Mouse (Mus musculus): ENCODE measurements around the gene Fbxl5. TPM values are rescaled to one million over a fixed set of nuclear protein-coding genes. Genes with fewer than 3 reads are reported as not detected.
A peak's percentile ranks its signal among the peaks of the same experiment; 100 is the strongest.

The Fbxl5 gene
- polyA plus RNA-seq, 1 experiment from 2014 or later = 57.4 TPM

DNA sequence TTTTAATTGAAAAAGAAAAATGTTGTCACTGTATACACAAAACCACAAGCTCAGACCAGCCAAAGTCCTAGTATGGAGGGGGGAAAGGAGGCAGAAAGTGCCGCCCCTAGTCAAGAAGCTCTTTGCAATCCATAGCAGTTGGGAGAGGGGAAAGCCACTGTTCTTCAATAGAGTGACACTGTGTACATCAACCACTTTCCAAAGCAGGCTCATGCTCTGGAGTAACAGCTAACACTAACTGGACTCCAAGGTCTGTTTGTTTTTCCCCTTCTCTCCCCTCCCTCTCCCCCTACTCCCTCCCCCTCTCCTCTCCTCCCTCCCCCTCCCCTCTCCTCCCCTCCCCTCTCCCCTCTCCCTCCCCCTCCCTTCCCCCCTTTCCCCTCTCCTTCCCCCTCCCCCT lies 20.7 kb downstream of the Fbxl5 start:
- H3K36me3 ChIP-seq = no peaks in the 10 kb centered on the region
- DNase-seq (ENCODE audit: low spot score) = no peak
- peaks cover 5% of the 10 kb centered on the region; the same call in 1 of the 2 replicates for H3K4me1 ChIP-seq
- 55% methylated on average over 1 of the region's 1 CpGs for WGBS
- no peaks in the 10 kb centered on the region for H3K9me3 ChIP-seq (replicated peaks)
- no peak overlapping the region for H3K27ac ChIP-seq (replicated peaks)
- no peaks in the 10 kb centered on the region for H3K27me3 ChIP-seq (ENCODE audit: low read depth, poor library complexity, severe bottlenecking)
- no peak overlapping the region for H3K4me3 ChIP-seq

- DNase-seq (ENCODE audit: low spot score) = no peak
- no peaks in the 10 kb centered on the region for H3K36me3 ChIP-seq
- H3K9me3 ChIP-seq (replicated peaks) = no peaks in the 10 kb centered on the region
- no peak overlapping the region for H3K27ac ChIP-seq (replicated peaks)
- no peak overlapping the region for H3K4me3 ChIP-seq
- H3K27me3 ChIP-seq (ENCODE audit: low read depth, poor library complexity, severe bottlenecking) = no peaks in the 10 kb centered on the region
- WGBS = 84% methylated on average over 5 of the region's 5 CpGs
- peaks cover 5% of the 10 kb centered on the region; the same call in 1 of the 2 replicates for H3K4me1 ChIP-seq
Measured at GRCm38 (mm10) chr5:43799530-43799929, 21.9 kb downstream of the Fbxl5 start.

GRCm38 (mm10) chr5:43792354-43792753 lies 29.1 kb downstream of the Fbxl5 start:
- H3K4me1 ChIP-seq = no peaks in the 10 kb centered on the region
- no peaks in the 10 kb centered on the region for H3K9me3 ChIP-seq (replicated peaks)
- H3K36me3 ChIP-seq = no peaks in the 10 kb centered on the region
- no peaks in the 10 kb centered on the region for H3K27me3 ChIP-seq (ENCODE audit: low read depth, poor library complexity, severe bottlenecking)
- no peak overlapping the region for H3K27ac ChIP-seq (replicated peaks)
- no peak for DNase-seq (ENCODE audit: low spot score)
- no peak overlapping the region for H3K4me3 ChIP-seq
- 91% methylated on average over 5 of the region's 5 CpGs for WGBS

- H3K36me3 ChIP-seq = no peaks in the 10 kb centered on the region
- no peak overlapping the region for H3K27ac ChIP-seq (replicated peaks)
- H3K27me3 ChIP-seq (ENCODE audit: low read depth, poor library complexity, severe bottlenecking) = no peaks in the 10 kb centered on the region
- 83% methylated on average over 9 of the region's 9 CpGs for WGBS
- no peaks in the 10 kb centered on the region for H3K4me1 ChIP-seq
- no peaks in the 10 kb centered on the region for H3K9me3 ChIP-seq (replicated peaks)
- no peak for DNase-seq (ENCODE audit: low spot score)
- H3K4me3 ChIP-seq = no peak overlapping the region
Measured at GRCm38 (mm10) chr5:43787976-43788752, 33.3 kb downstream of the Fbxl5 start.

DNA sequence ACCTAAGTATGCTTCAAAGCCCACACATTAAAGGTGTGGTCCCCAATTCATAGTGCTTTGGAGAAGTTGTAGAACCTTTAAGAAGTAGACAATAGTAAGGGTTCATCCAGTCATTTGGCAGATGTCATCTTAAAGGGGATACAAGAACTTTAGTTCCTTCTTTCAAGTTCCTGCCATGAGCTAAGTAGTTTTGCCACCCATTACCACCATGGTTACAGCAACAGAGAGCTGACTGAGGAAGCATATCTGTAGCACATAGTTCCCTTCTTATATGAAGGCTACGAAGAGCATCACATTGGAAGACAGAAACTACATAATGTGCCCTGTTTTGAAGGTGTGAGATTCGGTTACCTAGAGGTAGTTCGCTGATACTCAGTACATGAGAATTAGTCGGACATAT lies 34.8 kb downstream of the Fbxl5 start:
- Histone ChIP-seq H3K4me3 (no peak overlapping the region), H3K27ac (replicated peaks) (no peak overlapping the region), H3K27me3 (ENCODE audit: low read depth, poor library complexity, severe bottlenecking) (no peaks in the 10 kb centered on the region), H3K4me1 (peaks cover 7% of the 10 kb centered on the region), H3K9me3 (replicated peaks) (no peaks in the 10 kb centered on the region), H3K36me3 (no peaks in the 10 kb centered on the region)
- no peak for DNase-seq (ENCODE audit: low spot score)
- WGBS = 94% methylated on average over 4 of the region's 4 CpGs

DNA sequence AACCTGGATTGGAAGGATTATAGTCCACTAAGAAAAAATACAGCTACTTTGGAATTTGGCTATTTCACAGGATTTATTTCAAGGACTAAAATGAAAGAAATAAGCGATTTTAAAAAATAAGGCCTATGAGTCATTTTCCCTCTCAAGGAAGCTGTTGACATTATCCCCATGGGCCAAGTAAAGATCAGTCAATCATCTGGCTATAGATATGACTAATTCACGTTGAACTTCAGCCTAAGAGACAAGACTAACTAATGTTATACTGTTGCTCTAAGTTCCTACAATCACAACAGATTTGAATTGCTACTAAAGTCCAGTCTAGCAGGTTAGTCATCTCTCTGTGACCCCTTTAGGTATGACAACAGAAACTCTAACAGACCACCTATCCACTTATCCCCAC lies 37.4 kb downstream of the Fbxl5 start:
- 91% methylated on average over 2 of the region's 2 CpGs for WGBS
- no peak for DNase-seq (ENCODE audit: low spot score)
- Histone ChIP-seq H3K4me3 (no peak overlapping the region), H3K4me1 (peaks cover 16% of the 10 kb centered on the region), H3K9me3 (replicated peaks) (no peaks in the 10 kb centered on the region), H3K36me3 (0 out of 2 replicates have a peak, but pooled peaks cover 8% of the 10 kb centered on the region), H3K27ac (replicated peaks) (no peak overlapping the region), H3K27me3 (ENCODE audit: low read depth, poor library complexity, severe bottlenecking) (no peaks in the 10 kb centered on the region)

DNA sequence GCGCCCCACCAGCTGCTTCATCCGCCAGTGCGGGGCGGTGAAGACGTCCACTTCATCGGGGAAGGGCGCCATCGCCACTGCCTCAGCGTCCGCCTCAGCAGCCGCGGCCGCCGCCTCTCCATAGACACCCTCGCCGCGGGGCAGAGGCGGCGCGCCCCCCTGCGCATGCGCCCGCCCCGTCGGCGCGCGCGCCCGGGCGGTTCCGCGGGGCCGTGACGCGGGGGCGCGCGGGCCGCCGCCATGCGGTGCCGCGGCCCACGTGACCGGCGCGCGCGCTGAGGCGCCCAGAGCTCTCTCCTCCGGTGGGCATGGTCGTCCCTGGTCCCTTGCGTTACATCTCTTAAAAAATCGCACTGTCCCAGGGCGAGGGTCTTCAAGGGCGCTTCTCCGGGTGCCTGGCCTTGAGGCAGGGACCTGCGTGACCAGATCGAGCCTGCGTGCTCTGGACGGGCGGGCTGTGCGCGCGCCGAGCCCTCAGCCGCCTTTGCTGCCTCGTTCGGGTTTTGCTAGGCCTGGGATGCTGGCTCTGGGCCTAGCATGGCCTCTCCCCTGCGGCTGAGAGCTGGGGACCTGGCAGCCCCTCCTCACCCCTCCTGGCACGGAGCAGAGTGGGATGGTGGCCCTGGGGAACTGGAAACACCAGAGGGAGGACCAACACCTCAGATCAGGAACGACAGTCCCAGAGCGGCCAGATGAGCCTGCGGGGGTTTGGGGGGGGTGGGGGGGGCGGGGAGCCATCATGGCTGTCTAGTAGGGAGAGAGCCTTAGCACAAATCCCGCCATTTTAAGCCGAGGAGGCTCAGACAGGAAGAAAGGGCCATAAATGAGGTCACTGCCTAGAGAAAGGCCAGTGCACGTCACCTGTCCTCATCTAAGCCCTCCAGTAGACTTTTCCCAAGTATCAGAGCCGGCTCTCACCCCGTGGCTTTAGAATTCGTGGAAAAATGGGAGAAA lies 39.2 kb downstream of the Fbxl5 start:
- Histone ChIP-seq H3K4me1 (peaks cover 16% of the 10 kb centered on the region), H3K9me3 (replicated peaks) (no peaks in the 10 kb centered on the region), H3K27me3 (ENCODE audit: low read depth, poor library complexity, severe bottlenecking) (no peaks in the 10 kb centered on the region), H3K27ac (replicated peaks) (peak overlapping the region; percentile 99), H3K4me3 (peak overlapping the region; percentile 85), H3K36me3 (peaks cover 10% of the 10 kb centered on the region; the same call in 1 of the 2 replicates)
- WGBS = 5% methylated on average over 68 of the region's 82 CpGs
- peak; percentile 82 for DNase-seq (ENCODE audit: low spot score)

GRCm38 (mm10) chr5:43781423-43781976 lies 39.9 kb downstream of the Fbxl5 start:
- Histone ChIP-seq H3K4me1 (peaks cover 16% of the 10 kb centered on the region), H3K9me3 (replicated peaks) (no peaks in the 10 kb centered on the region), H3K27ac (replicated peaks) (peak overlapping the region; percentile 99), H3K4me3 (peak overlapping the region; percentile 85), H3K36me3 (peaks cover 10% of the 10 kb centered on the region; the same call in 1 of the 2 replicates), H3K27me3 (ENCODE audit: low read depth, poor library complexity, severe bottlenecking) (no peaks in the 10 kb centered on the region)
- DNase-seq (ENCODE audit: low spot score) = peak; percentile 67
- WGBS = under 1% methylated on average over 60 of the region's 61 CpGs

DNA sequence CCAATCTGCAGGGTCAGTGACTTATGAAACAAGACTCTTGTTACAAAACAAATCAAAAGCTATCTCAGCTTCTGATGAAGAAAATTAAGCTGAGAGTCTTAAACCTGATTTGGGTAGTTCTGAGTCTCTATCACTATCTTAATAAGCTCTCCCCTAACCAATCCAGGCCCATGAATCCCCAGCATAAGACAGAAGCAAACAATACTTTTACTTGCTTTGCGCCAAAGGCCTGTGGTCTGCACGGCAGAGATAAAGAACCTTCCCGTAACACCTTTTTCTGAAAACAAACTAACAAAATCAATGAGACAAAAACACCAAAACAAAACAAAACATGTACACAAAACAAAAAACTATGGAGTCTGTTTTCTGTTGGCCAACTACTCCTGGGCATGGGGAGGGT lies 42.9 kb downstream of the Fbxl5 start:
- H3K9me3 ChIP-seq (replicated peaks) = no peaks in the 10 kb centered on the region
- H3K36me3 ChIP-seq = peaks cover 10% of the 10 kb centered on the region; the same call in 1 of the 2 replicates
- H3K4me1 ChIP-seq = peaks cover 16% of the 10 kb centered on the region
- 96% methylated on average over 3 of the region's 3 CpGs for WGBS
- H3K4me3 ChIP-seq = no peak overlapping the region
- H3K27ac ChIP-seq (replicated peaks) = no peak overlapping the region
- DNase-seq (ENCODE audit: low spot score) = no peak
- no peaks in the 10 kb centered on the region for H3K27me3 ChIP-seq (ENCODE audit: low read depth, poor library complexity, severe bottlenecking)

- 71% methylated on average over 1 of the region's 1 CpGs for WGBS
Measured at GRCm38 (mm10) chr5:43776993-43777392, 44.4 kb downstream of the Fbxl5 start.

GRCm38 (mm10) chr5:43776407-43776806 lies 45.0 kb downstream of the Fbxl5 start:
- no peak for DNase-seq (ENCODE audit: low spot score)
- no peak overlapping the region for H3K4me3 ChIP-seq

More at GRCm38 (mm10) chr5:43776993-43777392, 44.4 kb downstream of the Fbxl5 start:
- DNase-seq (ENCODE audit: low spot score) = no peak
- Histone ChIP-seq H3K4me1 (peaks cover 9% of the 10 kb centered on the region), H3K27me3 (ENCODE audit: low read depth, poor library complexity, severe bottlenecking) (no peaks in the 10 kb centered on the region), H3K36me3 (peaks cover 20% of the 10 kb centered on the region), H3K4me3 (no peak overlapping the region), H3K9me3 (replicated peaks) (no peaks in the 10 kb centered on the region), H3K27ac (replicated peaks) (no peak overlapping the region)

GRCm38 (mm10) chr5:43771555-43771954 lies 49.9 kb downstream of the Fbxl5 start:
- H3K36me3 ChIP-seq = peaks cover 59% of the 10 kb centered on the region
- 92% methylated on average over 3 of the region's 3 CpGs for WGBS
- H3K9me3 ChIP-seq (replicated peaks) = no peaks in the 10 kb centered on the region
- H3K4me1 ChIP-seq = no peaks in the 10 kb centered on the region
- no peak overlapping the region for H3K27ac ChIP-seq (replicated peaks)
- no peak overlapping the region for H3K4me3 ChIP-seq
- DNase-seq (ENCODE audit: low spot score) = no peak
- no peaks in the 10 kb centered on the region for H3K27me3 ChIP-seq (ENCODE audit: low read depth, poor library complexity, severe bottlenecking)

More at GRCm38 (mm10) chr5:43776407-43776806, 45.0 kb downstream of the Fbxl5 start:
- peaks cover 25% of the 10 kb centered on the region for H3K36me3 ChIP-seq
- peaks cover 9% of the 10 kb centered on the region for H3K4me1 ChIP-seq
- H3K9me3 ChIP-seq (replicated peaks) = no peaks in the 10 kb centered on the region
- no peaks in the 10 kb centered on the region for H3K27me3 ChIP-seq (ENCODE audit: low read depth, poor library complexity, severe bottlenecking)
- H3K27ac ChIP-seq (replicated peaks) = no peak overlapping the region

Measured in midbrain, embryonic 10.5 days (tissue).